Mouse (Mus musculus) MEL (cell line): ENCODE data around the gene Cby3. TPM values are rescaled to one million over a fixed set of nuclear protein-coding genes. Genes with fewer than 3 reads are reported as not detected.

Source experiments
- DNase-seq: peaks from one replicate; pipeline ENCODE4 v3.0.0; 2011; ENCODE audit warnings: low read depth, low spot score
- H3K27ac ChIP-seq: 2 replicates; pipeline ENCODE4 v1.5.1; 2012; ENCODE audit warnings: low read depth, mild to moderate bottlenecking, control low read depth, low read length, moderate library complexity; ENCODE audit not compliant: control insufficient read depth
- H3K27me3 ChIP-seq, 2 experiments: fragments of 150-350 bp in 1 of 2; sonication (generic) in 1 of 2; 2 replicates each; pipeline ENCODE4 v1.6.1; 2012; ENCODE audit warnings: low read length in 2 of 2, mild to moderate bottlenecking in 2 of 2, improper control_type of control experiment in 1 of 2, moderate library complexity in 1 of 2; ENCODE audit not compliant: insufficient read depth in 2 of 2, control insufficient read depth in 1 of 2
- H3K36me3 ChIP-seq, 2 experiments: 2 replicates each; pipeline ENCODE4 v1.6.1; 2012 to 2014; ENCODE audit warnings: low read length in 2 of 2, improper control_type of control experiment in 1 of 2, inconsistent platforms in 1 of 2, mild to moderate bottlenecking in 1 of 2; ENCODE audit not compliant: insufficient read depth in 2 of 2, control insufficient read depth in 1 of 2
- H3K4me1 ChIP-seq, 2 experiments: fragments of 150-350 bp in 1 of 2; sonication (generic) in 1 of 2; 2 replicates each; pipeline ENCODE4 v1.6.1; 2012; ENCODE audit warnings: low read length in 2 of 2, improper control_type of control experiment in 1 of 2, mild to moderate bottlenecking in 1 of 2; ENCODE audit not compliant: insufficient read depth in 2 of 2, control insufficient read depth in 1 of 2
- H3K4me3 ChIP-seq, 2 experiments: fragments of 150-350 bp in 1 of 2; sonication (generic) in 1 of 2; 2 replicates each; pipeline ENCODE4 v1.5.1; 2012; ENCODE audit warnings: low read depth in 2 of 2, low read length in 2 of 2, mild to moderate bottlenecking in 2 of 2, moderate library complexity in 2 of 2, control low read depth in 1 of 2, improper control_type of control experiment in 1 of 2; ENCODE audit not compliant: control insufficient read depth in 1 of 2, insufficient read depth in 1 of 2
- H3K79me2 ChIP-seq: 2 replicates; pipeline ENCODE4 v1.6.1; 2012; ENCODE audit warnings: mild to moderate bottlenecking, low read length, moderate library complexity; ENCODE audit not compliant: control insufficient read depth, poor library complexity, insufficient read depth
- H3K9ac ChIP-seq: 2 replicates; pipeline ENCODE4 v1.6.1; 2012; ENCODE audit warnings: low read depth, mild to moderate bottlenecking, control low read depth, low read length, moderate library complexity; ENCODE audit not compliant: control insufficient read depth, poor library complexity, severe bottlenecking
- H3K9me3 ChIP-seq: fragments of 150-350 bp; sonication (generic); replicated peaks from 2 replicates; pipeline ENCODE4 v1.6.1; 2012; ENCODE audit warnings: mild to moderate bottlenecking, low read length, improper control_type of control experiment, moderate library complexity; ENCODE audit not compliant: insufficient read depth
- BHLHE40 ChIP-seq: IDR thresholded peaks from 2 replicates; pipeline ENCODE4 v1.6.1; 2012; ENCODE audit warnings: low read depth, mild to moderate bottlenecking, inconsistent platforms, low read length, improper control_type of control experiment, borderline replicate concordance
- CHD1 ChIP-seq: IDR thresholded peaks from 2 replicates; pipeline ENCODE4 v1.6.1; 2012; ENCODE audit warnings: low read depth, mild to moderate bottlenecking, inconsistent platforms, low read length, improper control_type of control experiment
- CHD2 ChIP-seq: IDR thresholded peaks from 2 replicates; pipeline ENCODE4 v1.6.1; 2011; ENCODE audit warnings: low read length, improper control_type of control experiment
- CTCF ChIP-seq, 3 experiments: IDR thresholded peaks in 2 of 3; conservative IDR thresholded peaks in 1 of 3; 2 replicates each; pipeline ENCODE4 v1.5.1; 2011 to 2012; ENCODE audit warnings: low read length in 3 of 3, low read depth in 2 of 3, mild to moderate bottlenecking in 2 of 3, improper control_type of control experiment in 1 of 3, inconsistent platforms in 1 of 3, mixed read lengths in 1 of 3, moderate library complexity in 1 of 3; ENCODE audit not compliant: control insufficient read depth in 1 of 3, insufficient read depth in 1 of 3, poor library complexity in 1 of 3, severe bottlenecking in 1 of 3
- E2F4 ChIP-seq: IDR thresholded peaks from 2 replicates; pipeline ENCODE4 v1.6.1; 2011; ENCODE audit warnings: low read depth, low read length, improper control_type of control experiment, borderline replicate concordance
- ELF1 ChIP-seq: IDR thresholded peaks from 2 replicates; pipeline ENCODE4 v1.6.1; 2014; ENCODE audit warnings: low read depth, mild to moderate bottlenecking, inconsistent platforms, low read length, improper control_type of control experiment, moderate library complexity
- EP300 ChIP-seq, 2 experiments: IDR thresholded peaks; 2 replicates each; pipeline ENCODE4 v1.6.1; 2011; ENCODE audit warnings: improper control_type of control experiment in 2 of 2, low read length in 2 of 2, low read depth in 1 of 2, mild to moderate bottlenecking in 1 of 2
- ETS1 ChIP-seq: IDR thresholded peaks from 2 replicates; pipeline ENCODE4 v1.6.1; 2012; ENCODE audit warnings: low read depth, mild to moderate bottlenecking, inconsistent platforms, low read length, improper control_type of control experiment, moderate library complexity
- GABPA ChIP-seq: IDR thresholded peaks from 2 replicates; pipeline ENCODE4 v1.6.1; 2012; ENCODE audit warnings: low read depth, mild to moderate bottlenecking, inconsistent platforms, low read length, improper control_type of control experiment, moderate library complexity
- GATA1 ChIP-seq: IDR thresholded peaks from 2 replicates; pipeline ENCODE4 v1.6.1; 2011; ENCODE audit warnings: low read depth, low read length, improper control_type of control experiment
- HCFC1 ChIP-seq: IDR thresholded peaks from 2 replicates; pipeline ENCODE4 v1.6.1; 2012; ENCODE audit warnings: low read depth, mild to moderate bottlenecking, inconsistent platforms, low read length, improper control_type of control experiment, moderate library complexity
- JUND ChIP-seq: IDR thresholded peaks from 2 replicates; pipeline ENCODE4 v1.6.1; 2011; ENCODE audit warnings: low read depth, mild to moderate bottlenecking, improper control_type of control experiment, low read length
- KAT2A ChIP-seq: conservative IDR thresholded peaks from 2 replicates; pipeline ENCODE4 v1.6.1; 2012; ENCODE audit warnings: low read depth, low read length, improper control_type of control experiment, inconsistent platforms
- MAFK ChIP-seq: IDR thresholded peaks from 2 replicates; pipeline ENCODE4 v1.6.1; 2011; ENCODE audit warnings: low read depth, mild to moderate bottlenecking, low read length, improper control_type of control experiment, borderline replicate concordance
- MAX ChIP-seq: IDR thresholded peaks from 2 replicates; pipeline ENCODE4 v1.6.1; 2011; ENCODE audit warnings: low read length, improper control_type of control experiment
- MAZ ChIP-seq: IDR thresholded peaks from 2 replicates; pipeline ENCODE4 v1.6.1; 2012; ENCODE audit warnings: low read depth, mild to moderate bottlenecking, inconsistent platforms, low read length, improper control_type of control experiment
- MEF2A ChIP-seq: IDR thresholded peaks from 2 replicates; pipeline ENCODE4 v1.6.1; 2014; ENCODE audit warnings: low read depth, mild to moderate bottlenecking, inconsistent platforms, low read length, improper control_type of control experiment; ENCODE audit not compliant: poor library complexity, insufficient replicate concordance, severe bottlenecking; ENCODE audit errors: extremely low read depth
- MYB ChIP-seq: IDR thresholded peaks from 2 replicates; pipeline ENCODE4 v1.6.1; 2011; ENCODE audit warnings: mild to moderate bottlenecking, low read depth, low read length, improper control_type of control experiment
- MYC ChIP-seq: IDR thresholded peaks from 2 replicates; pipeline ENCODE4 v1.6.1; 2011; ENCODE audit warnings: low read depth, mild to moderate bottlenecking, low read length, improper control_type of control experiment, moderate library complexity
- NELFE ChIP-seq: IDR thresholded peaks from 2 replicates; pipeline ENCODE4 v1.6.1; 2011; ENCODE audit warnings: low read depth, low read length, improper control_type of control experiment
- NRF1 ChIP-seq: IDR thresholded peaks from 2 replicates; pipeline ENCODE4 v1.6.1; 2014; ENCODE audit warnings: low read depth, mild to moderate bottlenecking, inconsistent platforms, low read length, improper control_type of control experiment, moderate library complexity; ENCODE audit not compliant: poor library complexity, insufficient read depth, severe bottlenecking
- POLR2A ChIP-seq, 2 experiments: IDR thresholded peaks; 2 replicates each; pipeline ENCODE4 v1.6.1; 2011 to 2012; ENCODE audit warnings: low read length in 2 of 2, mild to moderate bottlenecking in 2 of 2, control low read depth in 1 of 2, improper control_type of control experiment in 1 of 2, low read depth in 1 of 2, moderate library complexity in 1 of 2; ENCODE audit not compliant: control insufficient read depth in 1 of 2, insufficient read depth in 1 of 2, poor library complexity in 1 of 2
- POLR2AphosphoS2 ChIP-seq: IDR thresholded peaks from 2 replicates; pipeline ENCODE4 v1.6.1; 2011; ENCODE audit warnings: low read length, improper control_type of control experiment
- POLR2AphosphoS5 ChIP-seq: IDR thresholded peaks from 2 replicates; pipeline ENCODE4 v1.6.1; 2012; ENCODE audit warnings: low read depth, borderline replicate concordance, mild to moderate bottlenecking, inconsistent platforms, low read length, moderate library complexity, mixed read lengths
- RAD21 ChIP-seq: IDR thresholded peaks from 2 replicates; pipeline ENCODE4 v1.6.1; 2011; ENCODE audit warnings: mild to moderate bottlenecking, low read depth, low read length, improper control_type of control experiment
- SIN3A ChIP-seq: IDR thresholded peaks from 2 replicates; pipeline ENCODE4 v1.6.1; 2012; ENCODE audit warnings: low read length, improper control_type of control experiment, inconsistent platforms
- SMC3 ChIP-seq: IDR thresholded peaks from 2 replicates; pipeline ENCODE4 v1.6.1; 2011; ENCODE audit warnings: low read depth, low read length, improper control_type of control experiment
- TAL1 ChIP-seq: IDR thresholded peaks from 2 replicates; pipeline ENCODE4 v1.6.1; 2012; ENCODE audit warnings: mild to moderate bottlenecking, inconsistent platforms, low read length, moderate library complexity, mixed read lengths
- TBP ChIP-seq: IDR thresholded peaks from 2 replicates; pipeline ENCODE4 v1.8.0; 2011; ENCODE audit warnings: low read depth, low read length, improper control_type of control experiment
- TCF12 ChIP-seq: IDR thresholded peaks from 2 replicates; pipeline ENCODE4 v1.6.1; 2014; ENCODE audit warnings: low read depth, mild to moderate bottlenecking, inconsistent platforms, low read length, improper control_type of control experiment, moderate library complexity
- UBTF ChIP-seq: IDR thresholded peaks from 2 replicates; pipeline ENCODE4 v1.6.1; 2012; ENCODE audit warnings: low read depth, mild to moderate bottlenecking, inconsistent platforms, low read length, improper control_type of control experiment, moderate library complexity, borderline replicate concordance; ENCODE audit not compliant: insufficient read depth
- USF1 ChIP-seq: IDR thresholded peaks from 2 replicates; pipeline ENCODE4 v1.6.1; 2014; ENCODE audit warnings: low read depth, mild to moderate bottlenecking, inconsistent platforms, low read length, improper control_type of control experiment, moderate library complexity
- USF2 ChIP-seq, 2 experiments: IDR thresholded peaks; 2 replicates each; pipeline ENCODE4 v1.6.1; 2011 to 2012; ENCODE audit warnings: improper control_type of control experiment in 2 of 2, low read length in 2 of 2, borderline replicate concordance in 1 of 2, inconsistent platforms in 1 of 2, low read depth in 1 of 2, mild to moderate bottlenecking in 1 of 2; ENCODE audit not compliant: insufficient read depth in 1 of 2
- ZC3H11A ChIP-seq: IDR thresholded peaks from 2 replicates; pipeline ENCODE4 v1.6.1; 2012; ENCODE audit warnings: low read depth, mild to moderate bottlenecking, inconsistent platforms, low read length, improper control_type of control experiment
- ZKSCAN1 ChIP-seq: IDR thresholded peaks from 2 replicates; pipeline ENCODE4 v1.6.1; 2012; ENCODE audit warnings: low read depth, mild to moderate bottlenecking, inconsistent platforms, low read length, improper control_type of control experiment, moderate library complexity
- ZMIZ1 ChIP-seq: IDR thresholded peaks from 2 replicates; pipeline ENCODE4 v1.6.1; 2012; ENCODE audit warnings: low read depth, mild to moderate bottlenecking, inconsistent platforms, low read length, improper control_type of control experiment, moderate library complexity
- ZNF384 ChIP-seq: IDR thresholded peaks from 2 replicates; pipeline ENCODE4 v1.6.1; 2012; ENCODE audit warnings: low read depth, mild to moderate bottlenecking, inconsistent platforms, low read length, improper control_type of control experiment
- polyA plus RNA-seq, 2 experiments: library from polyadenylated mRNA; stranded (reverse) in 1 of 2; unstranded in 1 of 2; fragments of >175 nt in 1 of 2; fragments of >200 nt in 1 of 2; gene quantifications; 2 replicates each; pipeline versions ENCODE4 v1.2.1 to v1.2.4; 2012; ENCODE audit warnings: low replicate concordance in 2 of 2, low read depth in 1 of 2; ENCODE audit not compliant: insufficient read length in 2 of 2, insufficient read depth in 1 of 2, missing spikeins in 1 of 2
- total RNA-seq: library from RNA; depleted of rRNA; stranded (reverse); fragments of 300-350 nt; gene quantifications from 2 replicates; pipeline ENCODE4 v1.2.3, GENCODE M21; 2012

Cby3 gene
- total and polyA plus RNA-seq, 3 experiments: 0.23 to 0.31 TPM; not detected in 1

GRCm38 (mm10) chr11:50323843-50324242 is 30.4 kb upstream of the Cby3 start:
- peak overlapping the region; percentile 58; the same call in 1 of the 2 replicates for H3K27ac ChIP-seq
- H3K9ac ChIP-seq: peak overlapping the region; percentile 90
- DNase-seq: peak; percentile 68
- peaks cover 31 to 68% of the 10 kb centered on the region in 2 experiments for H3K36me3 ChIP-seq
- peaks cover 68% of the 10 kb centered on the region for H3K79me2 ChIP-seq
- H3K4me1 ChIP-seq: peaks cover 17 to 24% of the 10 kb centered on the region in 2 experiments
- H3K27me3 ChIP-seq: no peaks in the 10 kb centered on the region
- no peaks in the 10 kb centered on the region for H3K9me3 ChIP-seq
- peak overlapping the region; percentile 79 to 93 for H3K4me3 ChIP-seq
- no peak for TF ChIP-seq ZC3H11A
- no peak for TF ChIP-seq ZNF384
- TF ChIP-seq GABPA: no peak
- peak; percentile 70 for TF ChIP-seq POLR2AphosphoS2
- TF ChIP-seq TBP: 0 out of 2 replicates have a peak, but pooled peaks have one; percentile 21
- no peak for TF ChIP-seq NELFE
- peak; percentile 35; the same call in 1 of the 2 replicates for TF ChIP-seq MYB
- peak; percentile 77 for TF ChIP-seq MAX
- TF ChIP-seq JUND: 0 out of 2 replicates have a peak, but pooled peaks have one; percentile 45
- no peak for TF ChIP-seq MEF2A
- TF ChIP-seq MAZ: peak; percentile 36; the same call in 1 of the 2 replicates
- no peak for TF ChIP-seq ELF1
- TF ChIP-seq SMC3: no peak
- TF ChIP-seq USF1: no peak
- TF ChIP-seq SIN3A: peak; percentile 92
- TF ChIP-seq TAL1: peak; percentile 82
- TF ChIP-seq MAFK: peak; percentile 12; the same call in 1 of the 2 replicates
- TF ChIP-seq CTCF (IDR thresholded peaks at IDR 0.05 in 2 of 3, conservative IDR thresholded peaks at IDR 0.05 in 1 of 3; ENCODE audit: control insufficient read depth in 1 of 3, insufficient read depth in 1 of 3, low read depth in 2 of 3, low read length in 3 of 3, poor library complexity in 1 of 3, severe bottlenecking in 1 of 3): no peak
- TF ChIP-seq NRF1: no peak
- 0 out of 2 replicates have a peak, but pooled peaks have one; percentile 31 for TF ChIP-seq E2F4
- TF ChIP-seq ZKSCAN1: no peak
- TF ChIP-seq USF2 (IDR thresholded peaks at IDR 0.05; ENCODE audit: borderline replicate concordance in 1 of 2, insufficient read depth in 1 of 2, low read depth in 1 of 2, low read length in 2 of 2): no peak
- peak; percentile 76 to 79 for TF ChIP-seq EP300 (IDR thresholded peaks at IDR 0.05; ENCODE audit: low read depth in 1 of 2, low read length in 2 of 2)
- 0 out of 2 replicates have a peak, but pooled peaks have one; percentile 45 for TF ChIP-seq ZMIZ1
- peak; percentile 77 for TF ChIP-seq GATA1
- no peak; the same call in 1 of the 2 replicates for TF ChIP-seq BHLHE40
- no peak for TF ChIP-seq RAD21
- peak; percentile 84 for TF ChIP-seq MYC
- no peak for TF ChIP-seq KAT2A
- TF ChIP-seq CHD2: no peak
- TF ChIP-seq POLR2AphosphoS5: no peak
- peak; percentile 84 for TF ChIP-seq TCF12
- no peak; the same call in 1 of the 2 replicates for TF ChIP-seq CHD1
- TF ChIP-seq ETS1: peak; percentile 72
- TF ChIP-seq HCFC1: peak; percentile 59
- TF ChIP-seq POLR2A (IDR thresholded peaks at IDR 0.05; ENCODE audit: control insufficient read depth in 1 of 2, insufficient read depth in 1 of 2, low read depth in 1 of 2, low read length in 2 of 2, poor library complexity in 1 of 2): 0 out of 4 replicates have a peak, but pooled peaks of 1 of the 2 experiments have one; percentile 35
- no peak for TF ChIP-seq UBTF
